Mouse (Mus musculus): ENCODE results near the gene 1700109H08Rik.

GRCm38 (mm10) chr5:3554198-3554597 is 17.2 kb upstream of the 1700109H08Rik start:
- no peak for TF ChIP-seq CTCF (IDR thresholded peaks at IDR 0.05; ENCODE audit: borderline replicate concordance, insufficient read depth, low read length)
- TF ChIP-seq POLR2A (IDR thresholded peaks at IDR 0.05; ENCODE audit: low read depth, low read length), result no peak
